Mouse (Mus musculus) forelimb bud, embryonic 11.5 days (tissue): ENCODE measurements around the gene Ssbp1.
A peak's percentile ranks its signal among the peaks of the same experiment; 100 is the strongest.

ENCODE experiments used
- DNase-seq: peaks from one replicate; pipeline ENCODE4 v3.0.0-alpha.2; 2012; ENCODE audit warnings: low read depth, low spot score

The Ssbp1 gene

GRCm38 (mm10) chr6:40465710-40466109 is 5.4 kb upstream of the Ssbp1 start:
- DNase-seq: no peak

DNA sequence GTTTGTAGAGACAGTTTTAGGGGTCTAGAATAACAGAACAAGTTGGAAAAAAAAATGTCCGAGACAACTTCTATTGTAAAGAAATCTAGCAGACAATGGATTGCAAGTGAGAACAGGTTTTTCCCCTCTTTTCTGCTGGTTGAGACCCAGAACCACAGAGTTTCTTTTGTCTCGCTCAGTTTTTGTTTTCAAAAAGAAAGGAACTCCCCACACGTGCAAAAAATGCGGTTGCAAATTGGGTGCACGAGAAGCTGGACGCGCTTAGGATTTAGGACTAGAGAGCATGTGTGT is 513 bp downstream of the Ssbp1 start:
- DNase-seq: peak; percentile 27

DNA sequence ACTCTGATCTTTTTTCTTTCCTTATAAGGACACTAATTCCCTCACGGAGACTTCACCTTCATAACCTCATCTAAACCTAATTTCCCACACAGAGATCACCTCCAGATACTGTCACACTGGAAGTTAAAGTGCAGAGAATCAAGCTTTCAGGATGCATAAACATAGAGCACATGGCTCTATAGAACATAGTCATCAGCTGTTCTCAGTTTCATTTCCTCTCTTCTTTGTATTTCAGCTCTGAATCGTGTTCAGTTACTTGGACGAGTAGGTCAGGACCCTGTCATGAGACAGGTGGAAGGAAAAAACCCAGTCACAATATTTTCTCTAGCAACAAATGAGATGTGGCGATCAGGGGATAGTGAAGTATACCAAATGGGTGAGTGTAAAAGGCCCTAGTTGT is 5.0 kb downstream of the Ssbp1 start:
- no peak for DNase-seq

GRCm38 (mm10) chr6:40479705-40480104 is 8.6 kb downstream of the Ssbp1 start:
- no peak for DNase-seq

- DNase-seq: no peak
Measured at GRCm38 (mm10) chr6:40482318-40482717, 11.2 kb downstream of the Ssbp1 start.

- DNase-seq: no peak
Measured at GRCm38 (mm10) chr6:40490933-40491332, 19.8 kb downstream of the Ssbp1 start, which contains the start of gene Tas2r137. Gene Tas2r137 (plus strand): TSS chr6:40491233.

DNA sequence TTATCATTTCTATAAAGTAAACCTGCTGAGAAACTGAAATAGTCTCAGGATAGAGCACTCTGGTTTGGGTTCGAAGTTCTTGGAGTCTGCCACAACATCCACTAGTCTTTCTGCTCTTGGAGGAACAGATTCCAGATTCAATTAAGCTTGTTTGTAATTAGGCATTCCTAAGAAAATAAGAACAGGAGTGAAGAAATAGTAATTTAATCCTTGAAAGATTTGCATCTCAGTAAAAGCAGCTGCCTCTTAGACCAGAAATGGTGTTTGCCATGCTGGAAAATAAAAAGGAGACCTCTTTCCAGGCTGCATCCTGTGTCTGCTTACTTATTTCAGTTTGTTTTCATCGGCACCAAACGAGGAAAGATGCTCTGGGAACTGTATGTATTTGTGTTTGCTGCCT is 22.1 kb downstream of the Ssbp1 start, which contains the start of gene Tas2r108:
Gene Tas2r108 (plus strand): TSS at position 301 of the 400 bp plus-strand sequence.
- DNase-seq: no peak

DNA sequence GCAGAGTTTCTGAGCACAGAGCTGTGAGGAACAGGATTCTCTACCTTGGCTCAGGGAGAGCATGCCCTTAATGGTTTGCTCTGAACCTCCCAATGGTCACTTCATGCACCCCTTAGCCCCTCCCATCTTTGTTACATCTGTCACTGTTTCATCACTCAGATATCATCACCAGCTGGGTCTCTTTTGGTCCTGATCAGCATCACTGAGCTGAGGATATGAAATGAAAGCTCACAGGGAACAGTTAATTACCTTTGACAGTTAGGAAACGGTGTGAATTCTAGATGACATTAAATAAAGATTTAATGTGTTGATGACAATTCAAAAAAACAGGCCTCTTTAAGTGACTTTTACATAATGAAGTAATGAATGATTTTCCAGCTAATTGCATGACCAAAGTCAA is 48.3 kb downstream of the Ssbp1 start, which contains the start of gene Prss37:
Gene Prss37 (minus strand): TSS at position 101 of the 400 bp plus-strand sequence.
- DNase-seq: no peak
